In the genomic region with DNA sequence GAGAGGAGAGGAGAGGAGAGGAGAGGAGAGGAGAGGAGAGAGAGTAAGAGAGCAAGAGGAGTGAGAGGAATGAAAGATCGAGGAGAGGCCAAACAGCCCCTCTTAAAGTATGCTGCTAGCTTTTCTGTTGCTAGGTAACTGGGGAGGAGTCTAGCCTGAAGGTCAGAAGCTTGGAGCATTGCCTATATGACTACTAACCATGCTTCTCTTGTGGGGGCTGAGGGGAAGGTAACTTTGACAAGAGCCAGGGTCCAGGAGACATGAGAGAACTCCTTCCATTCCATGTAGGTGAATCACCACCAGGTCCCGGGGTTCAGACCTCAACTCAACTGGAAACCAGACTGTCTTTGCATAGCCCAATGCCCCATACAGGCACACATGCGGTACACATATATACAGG, we compare ENCODE assay signal across 14 mouse cellular contexts. TPM values are rescaled to one million over a fixed set of nuclear protein-coding genes. Genes with fewer than 3 reads are reported as not detected.
DNase-seq lines count a peak whose midpoint lies in the region.
"Had no signal": no experiment of that assay in that cellular context is flagged by ENCODE, and none has a peak within 500 bp of the region (broad histone marks: within the 10 kb centered on the region; RNA-seq: fewer than 3 reads in every experiment).

No protein-coding gene starts in this region.

- DNase-seq in adrenal gland, adult 2 months, result peak; percentile 58
- no peak for DNase-seq in adrenal gland, postnatal 25 days
- peak; percentile 36 to 38 for DNase-seq in adrenal gland, postnatal 36 days
- DNase-seq in adrenal gland, adult 8-10 months, result no peak
- DNase-seq: adrenal gland, postnatal 14 days; cerebellum, adult 11 months; cerebellum, adult 18-20 months; cerebellum, adult 8-10 months; cerebellum, adult 9-11 months; cerebellum, postnatal 14 days; cerebellum, postnatal 36 days; embryo, embryonic 11 days had no signal

RNA-seq across cellular contexts. Expression of gene Abcb1b, which starts 25.1 kb away (rescaled TPM):
- total RNA-seq in adrenal gland, adult 2 months (2021), result 1,000 to 10,000 TPM; 1,584 to 2,611 TPM
- 172 and 197 TPM in 2 replicates for polyA plus RNA-seq in adrenal gland, adult 2 months (2012; rRNA removed)
- 2,242 and 2,571 TPM in 2 replicates for total RNA-seq in adrenal gland, postnatal 25 days (2021)
- 1,000 to 10,000 TPM; 1,841 to 2,403 TPM for total RNA-seq in adrenal gland, postnatal 36 days (2021)
- 1,000 to 10,000 TPM; 1,058 to 3,817 (median 2,151) TPM for total RNA-seq in adrenal gland, adult 8-10 months (2022)
- total RNA-seq: MEL had no signal
- polyA plus RNA-seq: erythroblast, embryonic 14.5 days had no signal

Comparison
In these comparisons a context has a peak if more than half of its experiments do, and no peak if none do; other contexts are left out.
1. DNase-seq: peak in adrenal gland, adult 2 months (single experiment) and adrenal gland, postnatal 36 days (2 of 2); none in adrenal gland, postnatal 25 days (single experiment) and adrenal gland, adult 8-10 months (single experiment).